Mouse (Mus musculus) C2C12 (cell line): ENCODE data around the gene Slc38a8.

Experiments used
- CEBPB ChIP-seq: IDR thresholded peaks from one replicate; pipeline ENCODE4 v1.6.1; 2011; ENCODE audit warnings: low read depth, mild to moderate bottlenecking, control low read depth, moderate library complexity
- CTCF ChIP-seq: IDR thresholded peaks from one replicate; pipeline ENCODE4 v1.5.1; 2011; ENCODE audit not compliant: control insufficient read depth, insufficient read depth, insufficient read length

DNA sequence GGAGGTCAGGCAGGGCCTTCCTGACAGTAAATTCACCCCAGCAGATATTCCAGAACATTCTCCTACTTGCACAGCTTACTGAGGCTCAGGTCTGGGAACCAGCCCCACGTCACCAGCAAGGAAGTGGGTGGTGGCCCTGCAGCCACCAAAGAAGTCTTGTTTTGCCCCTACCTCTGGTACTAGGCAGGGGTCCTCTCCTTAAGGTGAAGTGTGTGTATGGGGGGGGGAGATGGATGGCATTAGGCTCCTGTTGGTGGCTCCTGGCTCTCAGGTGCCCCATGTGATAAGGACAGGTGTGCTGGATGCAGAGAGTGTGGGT lies 60.6 kb downstream of the Slc38a8 start:
- TF ChIP-seq CEBPB: no peak
- no peak for TF ChIP-seq CTCF
